Mouse (Mus musculus) CH12.LX (cell line): ENCODE measurements around the gene Zg16. TPM values are rescaled to one million over a fixed set of nuclear protein-coding genes. Genes with fewer than 3 reads are reported as not detected.
A peak's percentile ranks its signal among the peaks of the same experiment; 100 is the strongest.

ENCODE experiments used
- DNase-seq: peaks from one replicate; pipeline ENCODE4 v3.0.0-alpha.2; 2013; ENCODE audit errors: extremely low read depth
- H3K27ac ChIP-seq: 2 replicates; pipeline ENCODE4 v1.5.1; 2012; ENCODE audit warnings: low read depth, mild to moderate bottlenecking, control low read depth, moderate library complexity; ENCODE audit not compliant: insufficient read depth
- H3K27me3 ChIP-seq: replicated peaks from 2 replicates; pipeline ENCODE3; 2012; ENCODE audit warnings: inconsistent platforms
- H3K36me3 ChIP-seq, 2 experiments: replicated peaks in 1 of 2; 2 replicates each; pipeline versions ENCODE3 to v1.6.1; 2012; ENCODE audit warnings: inconsistent platforms in 1 of 2, low read length in 1 of 2, mild to moderate bottlenecking in 1 of 2, mixed read lengths in 1 of 2, moderate library complexity in 1 of 2; ENCODE audit not compliant: control insufficient read depth in 1 of 2, insufficient read depth in 1 of 2
- H3K4me1 ChIP-seq, 2 experiments: 2 replicates each; pipeline ENCODE4 v1.6.1; 2012; ENCODE audit warnings: inconsistent platforms in 1 of 2, moderate library complexity in 1 of 2; ENCODE audit not compliant: insufficient read depth in 2 of 2, control insufficient read depth in 1 of 2
- H3K4me2 ChIP-seq: 2 replicates; pipeline ENCODE4 v1.6.1; 2012; ENCODE audit warnings: low read depth, mild to moderate bottlenecking, control low read depth; ENCODE audit not compliant: poor library complexity, insufficient read depth, severe bottlenecking
- H3K4me3 ChIP-seq, 3 experiments: fragments of 150-350 bp in 1 of 3; sonication (generic) in 1 of 3; replicated peaks in 1 of 3; 2 replicates each; pipeline versions ENCODE3 to v1.5.1; 2011 to 2012; ENCODE audit warnings: low read depth in 2 of 3, low read length in 2 of 3, mild to moderate bottlenecking in 2 of 3, moderate library complexity in 2 of 3, control low read depth in 1 of 3, improper control_type of control experiment in 1 of 3, inconsistent platforms in 1 of 3, mixed read lengths in 1 of 3; ENCODE audit not compliant: poor library complexity in 1 of 3
- H3K79me2 ChIP-seq: replicated peaks from 2 replicates; pipeline ENCODE4 v1.6.1; 2012; ENCODE audit warnings: mild to moderate bottlenecking, moderate library complexity; ENCODE audit not compliant: control insufficient read depth, poor library complexity, insufficient read depth, severe bottlenecking; ENCODE audit errors: extremely low read depth
- H3K9ac ChIP-seq: 2 replicates; pipeline ENCODE4 v1.6.1; 2012; ENCODE audit warnings: low read depth, mild to moderate bottlenecking, control low read depth, moderate library complexity; ENCODE audit not compliant: insufficient read depth
- H3K9me3 ChIP-seq: replicated peaks from 2 replicates; pipeline ENCODE3; 2012; ENCODE audit warnings: low read length, inconsistent platforms, mixed read lengths
- BHLHE40 ChIP-seq: IDR thresholded peaks from 2 replicates; pipeline ENCODE4 v1.6.1; 2011; ENCODE audit warnings: mild to moderate bottlenecking, low read depth, low read length, improper control_type of control experiment
- CHD1 ChIP-seq: IDR thresholded peaks from 2 replicates; pipeline ENCODE4 v1.6.1; 2012; ENCODE audit warnings: low read depth, low read length, improper control_type of control experiment, inconsistent platforms
- CHD2 ChIP-seq: IDR thresholded peaks from 2 replicates; pipeline ENCODE4 v1.6.1; 2011; ENCODE audit warnings: low read length, improper control_type of control experiment
- CTCF ChIP-seq, 2 experiments: IDR thresholded peaks in 1 of 2; conservative IDR thresholded peaks in 1 of 2; 2 replicates each; pipeline ENCODE4 v1.5.1; 2011 to 2012; ENCODE audit warnings: low read depth in 2 of 2, low read length in 2 of 2, improper control_type of control experiment in 1 of 2, inconsistent platforms in 1 of 2, mild to moderate bottlenecking in 1 of 2, moderate library complexity in 1 of 2
- E2F4 ChIP-seq: IDR thresholded peaks from 2 replicates; pipeline ENCODE4 v1.6.1; 2011; ENCODE audit warnings: low read depth, low read length, improper control_type of control experiment; ENCODE audit not compliant: insufficient replicate concordance
- EP300 ChIP-seq: IDR thresholded peaks from 2 replicates; pipeline ENCODE4 v1.6.1; 2011; ENCODE audit warnings: low read length, improper control_type of control experiment
- GABPA ChIP-seq: IDR thresholded peaks from 2 replicates; pipeline ENCODE4 v1.6.1; 2012; ENCODE audit warnings: low read depth, low read length, improper control_type of control experiment, inconsistent platforms; ENCODE audit not compliant: insufficient replicate concordance
- HCFC1 ChIP-seq: IDR thresholded peaks from 2 replicates; pipeline ENCODE4 v1.6.1; 2012; ENCODE audit warnings: low read depth, mild to moderate bottlenecking, inconsistent platforms, low read length, improper control_type of control experiment
- JUN ChIP-seq: IDR thresholded peaks from 2 replicates; pipeline ENCODE4 v1.6.1; 2011; ENCODE audit warnings: low read depth, mild to moderate bottlenecking, low read length, improper control_type of control experiment, moderate library complexity; ENCODE audit not compliant: insufficient read depth
- JUND ChIP-seq: conservative IDR thresholded peaks from 2 replicates; pipeline ENCODE4 v1.6.1; 2011; ENCODE audit warnings: low read depth, low read length, improper control_type of control experiment
- MAFK ChIP-seq: IDR thresholded peaks from 2 replicates; pipeline ENCODE4 v1.6.1; 2011; ENCODE audit warnings: low read length, improper control_type of control experiment; ENCODE audit not compliant: insufficient replicate concordance
- MXI1 ChIP-seq: IDR thresholded peaks from 2 replicates; pipeline ENCODE4 v1.6.1; 2011; ENCODE audit warnings: mild to moderate bottlenecking, low read depth, low read length, improper control_type of control experiment
- NELFE ChIP-seq: IDR thresholded peaks from 2 replicates; pipeline ENCODE4 v1.6.1; 2011; ENCODE audit warnings: low read depth, low read length, improper control_type of control experiment
- PAX5 ChIP-seq: IDR thresholded peaks from 2 replicates; pipeline ENCODE4 v1.6.1; 2012; ENCODE audit warnings: low read length, inconsistent platforms, mixed read lengths
- POLR2A ChIP-seq: IDR thresholded peaks from 2 replicates; pipeline ENCODE4 v1.6.1; 2011; ENCODE audit warnings: low read depth, mild to moderate bottlenecking, improper control_type of control experiment, low read length
- POLR2AphosphoS2 ChIP-seq: IDR thresholded peaks from 2 replicates; pipeline ENCODE4 v1.6.1; 2011; ENCODE audit warnings: low read depth, low read length, improper control_type of control experiment
- RAD21 ChIP-seq: IDR thresholded peaks from 2 replicates; pipeline ENCODE4 v1.6.1; 2011; ENCODE audit warnings: low read depth, mild to moderate bottlenecking, low read length, improper control_type of control experiment, moderate library complexity
- RCOR1 ChIP-seq: conservative IDR thresholded peaks from 2 replicates; pipeline ENCODE4 v1.6.1; 2012; ENCODE audit warnings: low read depth, mild to moderate bottlenecking, inconsistent platforms, low read length, improper control_type of control experiment
- SMC3 ChIP-seq: IDR thresholded peaks from 2 replicates; pipeline ENCODE4 v1.6.1; 2011; ENCODE audit warnings: low read depth, low read length, improper control_type of control experiment
- TBP ChIP-seq: conservative IDR thresholded peaks from 2 replicates; pipeline ENCODE4 v1.6.1; 2011; ENCODE audit warnings: low read depth, low read length, improper control_type of control experiment
- UBTF ChIP-seq: IDR thresholded peaks from 2 replicates; pipeline ENCODE4 v1.6.1; 2012; ENCODE audit warnings: low read depth, mild to moderate bottlenecking, inconsistent platforms, low read length, improper control_type of control experiment, moderate library complexity
- USF2 ChIP-seq: conservative IDR thresholded peaks from 2 replicates; pipeline ENCODE4 v1.6.1; 2011; ENCODE audit warnings: low read depth, low read length, improper control_type of control experiment
- ZC3H11A ChIP-seq: IDR thresholded peaks from 2 replicates; pipeline ENCODE4 v1.6.1; 2012; ENCODE audit warnings: low read depth, mild to moderate bottlenecking, inconsistent platforms, low read length, improper control_type of control experiment
- ZKSCAN1 ChIP-seq: IDR thresholded peaks from 2 replicates; pipeline ENCODE4 v1.6.1; 2012; ENCODE audit warnings: low read depth, inconsistent platforms, low read length, improper control_type of control experiment, borderline replicate concordance
- ZNF384 ChIP-seq: IDR thresholded peaks from 2 replicates; pipeline ENCODE4 v1.6.1; 2012; ENCODE audit warnings: low read depth, low read length, improper control_type of control experiment, inconsistent platforms
- dilution Hi-C: fragments of 300-500 bp; cut with MboI; formaldehyde crosslinking; loops from 2 replicates; pipeline ENCODE4 v1.14.3; 2020; ENCODE audit warnings: low sequenced_read_pairs; ENCODE audit not compliant: extremely low pct_unique_long_range_greater_than_20kb, extremely low pct_ligation_motif_present
- in situ Hi-C: fragments of 300-500 bp; cut with MboI; formaldehyde crosslinking; loops from 3 replicates; pipeline ENCODE4 v1.14.3; 2019; ENCODE audit warnings: low sequenced_read_pairs, low pct_ligation_motif_present, low pct_unique_long_range_greater_than_20kb, mixed read lengths
- polyA plus RNA-seq: library from polyadenylated mRNA; unstranded; fragments of >175 nt; gene quantifications from 2 replicates; pipeline ENCODE4 v1.2.1, GENCODE M21; 2012; ENCODE audit warnings: low read depth; ENCODE audit not compliant: insufficient read length
- total RNA-seq, 2 experiments: library from RNA; depleted of rRNA; stranded (reverse); fragments of 300-350 nt in 1 of 2; fragments of >200 nt in 1 of 2; gene quantifications; 2 replicates each; pipeline ENCODE4 v1.2.3; 2012 to 2014

Gene Zg16
- total and polyA plus RNA-seq, 3 experiments: not detected

DNA sequence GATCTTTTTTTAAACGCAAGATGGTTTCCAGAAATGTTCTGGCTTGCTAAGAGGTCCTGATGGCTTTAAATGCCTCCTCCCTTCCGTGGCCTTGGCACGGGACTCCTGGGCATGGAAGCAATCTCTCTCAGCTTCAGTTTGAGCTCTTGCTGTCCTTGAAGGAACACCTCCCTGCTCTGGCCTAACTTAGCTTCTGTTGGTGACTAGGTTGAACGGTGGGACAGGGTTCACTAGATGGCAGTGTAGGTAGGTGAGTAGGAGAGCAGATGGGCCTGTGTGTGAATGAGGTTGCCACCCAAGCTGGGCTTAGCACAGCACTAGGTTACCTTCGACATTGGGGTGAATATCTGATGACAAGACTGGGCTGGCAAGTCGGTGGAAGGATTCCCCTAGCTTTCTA lies 16.8 kb upstream of the Zg16 start:
- no peak for TF ChIP-seq MAFK
- TF ChIP-seq MXI1: no peak
- no peak for TF ChIP-seq NELFE
- TF ChIP-seq RAD21: peak; percentile 17
- peak; percentile 30 for TF ChIP-seq SMC3
- TF ChIP-seq ZNF384: no peak
- TF ChIP-seq CHD1: no peak
- peak in 1 of 2 experiments; percentile 62; a peak in 2 of 4 replicates for TF ChIP-seq CTCF (conservative IDR thresholded peaks at IDR 0.05 in 1 of 2, IDR thresholded peaks at IDR 0.05 in 1 of 2; ENCODE audit: low read depth in 2 of 2, low read length in 2 of 2)
- TF ChIP-seq HCFC1: no peak
- DNase-seq: no peak
- Histone ChIP-seq H3K9me3 (peaks cover under 1% of the 10 kb centered on the region), H3K27me3 (peaks cover 13% of the 10 kb centered on the region), H3K4me2 (no peak overlapping the region), H3K4me3 (no peak overlapping the region), H3K27ac (no peak overlapping the region), H3K9ac (no peak overlapping the region), H3K36me3 (no peaks in the 10 kb centered on the region), H3K79me2 (no peaks in the 10 kb centered on the region), H3K4me1 (peaks cover 13 to 20% of the 10 kb centered on the region in 2 experiments)
- dilution Hi-C loops (no loop called here), in situ Hi-C loops (loop anchor here (5.0 to 10.0 kb wide), 2 partner anchors 571 to 658 kb away; no protein-coding TSS in a partner anchor)

DNA sequence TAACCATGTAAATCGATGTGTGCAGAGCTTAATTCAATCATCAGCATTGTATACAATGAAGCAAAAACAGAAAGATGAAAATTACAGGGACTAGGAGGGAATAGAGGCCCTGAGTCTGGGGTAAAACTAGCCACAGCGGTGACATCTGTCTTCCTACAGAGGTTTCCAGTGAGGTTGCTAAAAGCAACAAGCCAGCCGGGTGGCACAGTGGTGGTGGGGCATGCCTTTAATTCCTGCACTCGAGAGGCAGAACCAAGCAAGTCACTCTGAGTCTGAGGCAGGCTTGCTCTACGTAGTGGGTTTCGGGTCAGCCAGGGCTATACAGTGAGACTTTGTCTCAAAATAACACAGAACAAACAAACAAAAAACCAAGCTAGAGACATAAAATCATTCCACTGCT lies 15.0 kb upstream of the Zg16 start:
- dilution Hi-C loops (no loop called here), in situ Hi-C loops (loop anchor here (5.0 to 10.0 kb wide), 2 partner anchors 573 to 660 kb away; no protein-coding TSS in a partner anchor)
- H3K27ac ChIP-seq: no peak overlapping the region
- H3K9me3 ChIP-seq: peaks cover 6% of the 10 kb centered on the region
- no peaks in the 10 kb centered on the region for H3K79me2 ChIP-seq
- no peak overlapping the region for H3K9ac ChIP-seq
- peaks cover 8% of the 10 kb centered on the region for H3K27me3 ChIP-seq
- TF ChIP-seq CHD1 (no peak), JUN (no peak), PAX5 (no peak), E2F4 (no peak), NELFE (no peak)
- no peak overlapping the region for H3K4me2 ChIP-seq
- H3K4me1 ChIP-seq: peaks cover 9 to 15% of the 10 kb centered on the region in 2 experiments
- H3K4me3 ChIP-seq: no peak overlapping the region
- no peak for DNase-seq
- no peaks in the 10 kb centered on the region for H3K36me3 ChIP-seq

DNA sequence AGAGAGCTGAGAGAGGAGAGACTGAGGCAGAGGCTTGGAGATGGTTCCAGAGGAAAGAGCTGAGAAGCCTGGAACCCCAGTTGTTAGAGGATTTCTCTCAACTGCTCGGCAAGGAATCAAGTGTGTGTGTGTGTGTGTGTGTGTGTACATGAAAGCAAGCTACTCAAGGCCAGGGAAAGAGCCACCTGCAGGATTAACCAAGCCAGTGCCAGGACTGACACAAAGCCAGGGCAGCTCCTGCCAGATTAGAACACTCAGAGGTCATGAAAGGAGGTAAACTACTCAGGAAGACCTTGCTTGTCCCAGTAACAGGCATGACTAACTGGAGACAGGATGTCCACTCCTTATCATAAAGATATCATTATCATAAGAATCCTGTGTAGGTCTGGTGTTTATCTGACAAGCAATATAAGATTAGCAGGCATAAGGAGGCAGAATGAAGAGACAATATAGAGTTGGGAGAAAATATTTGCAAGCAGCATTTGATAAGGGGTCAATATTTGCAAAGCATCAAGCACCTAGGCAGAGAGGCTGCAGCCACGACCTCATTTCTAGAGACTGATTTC lies 14.4 kb upstream of the Zg16 start:
- Histone ChIP-seq H3K9me3 (peaks cover 6% of the 10 kb centered on the region), H3K9ac (no peak overlapping the region), H3K4me1 (peaks cover 9 to 15% of the 10 kb centered on the region in 2 experiments), H3K4me3 (no peak overlapping the region), H3K36me3 (no peaks in the 10 kb centered on the region), H3K79me2 (no peaks in the 10 kb centered on the region), H3K27me3 (peaks cover 6% of the 10 kb centered on the region), H3K4me2 (no peak overlapping the region), H3K27ac (no peak overlapping the region)
- DNase-seq: no peak
- dilution Hi-C loops: no loop called here
- in situ Hi-C loops: loop anchor here (5.0 to 10.0 kb wide), 2 partner anchors 573 to 661 kb away; no protein-coding TSS in a partner anchor
- TF ChIP-seq RAD21 (peak; percentile 20), USF2 (no peak), PAX5 (no peak), POLR2A (no peak), BHLHE40 (no peak), ZC3H11A (no peak), RCOR1 (no peak), CHD2 (no peak), JUND (no peak), MAFK (no peak), EP300 (no peak), TBP (no peak), GABPA (no peak), CTCF (conservative IDR thresholded peaks at IDR 0.05 in 1 of 2, IDR thresholded peaks at IDR 0.05 in 1 of 2; ENCODE audit: low read depth in 2 of 2, low read length in 2 of 2) (peak in 1 of 2 experiments; percentile 49; a peak in 2 of 4 replicates), ZKSCAN1 (no peak), UBTF (no peak), SMC3 (peak; percentile 58), NELFE (no peak), POLR2AphosphoS2 (no peak)
